In the genomic region with DNA sequence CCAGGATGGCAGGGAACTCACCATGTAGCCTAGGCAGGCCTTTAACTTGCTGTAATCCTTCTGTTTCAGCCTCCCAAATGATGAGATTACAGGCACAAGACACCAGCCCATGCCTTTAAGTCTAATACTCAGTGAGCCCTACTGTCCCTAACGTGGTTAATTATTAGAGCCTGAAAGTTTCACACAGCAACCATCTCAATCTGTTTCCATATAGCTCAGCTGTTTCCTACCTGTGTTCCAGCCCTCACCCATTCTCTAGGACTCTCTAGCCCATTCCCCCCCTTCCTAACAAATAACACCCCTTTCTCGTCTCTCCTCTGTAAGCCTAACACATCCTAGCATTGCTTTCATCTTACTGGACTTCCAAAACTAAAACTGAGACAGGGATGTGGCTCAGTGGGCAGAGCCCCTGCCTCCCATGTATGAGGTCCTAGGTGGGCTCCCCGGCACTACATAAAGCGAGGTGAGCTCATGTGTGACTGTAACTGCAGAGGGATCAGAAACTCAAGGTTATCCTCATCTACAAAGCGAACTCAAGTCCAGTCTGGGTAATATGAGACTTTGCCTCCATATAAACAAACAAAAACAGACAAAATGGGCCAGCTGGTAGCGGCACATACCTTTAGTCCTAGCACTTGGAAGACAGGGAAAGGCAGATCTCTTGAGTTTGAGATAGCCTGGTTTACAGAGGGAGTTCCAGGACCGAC, we compare ENCODE assay signal across 25 mouse cellular contexts.
DNase-seq lines count a peak whose midpoint lies in the region; ATAC-seq lines count a peak whose summit lies in the region.
"Had no signal": no experiment of that assay in that cellular context is flagged by ENCODE, and none has a peak within 500 bp of the region (broad histone marks: within the 10 kb centered on the region; RNA-seq: fewer than 3 reads in every experiment).

No protein-coding gene starts in this region.

- H3K27ac ChIP-seq in kidney, embryonic 14.5 days (ENCODE audit: low read depth, low read length), result no peak overlapping the region
- 0 out of 2 replicates have a peak overlapping the region, but pooled peaks have one; percentile 1 for H3K27ac ChIP-seq in limb, embryonic 13.5 days
- no peak overlapping the region for H3K27ac ChIP-seq in limb, embryonic 10.5 days
- H3K27ac ChIP-seq: gastrocnemius, adult 2 months; heart, embryonic 15.5 days; hindbrain, embryonic 14.5 days; hindbrain, postnatal 0 days had no signal

- no peaks in the 10 kb centered on the region for H3K27me3 ChIP-seq in kidney, embryonic 14.5 days (ENCODE audit: control insufficient read depth, insufficient read depth, low read length)
- no peaks in the 10 kb centered on the region for H3K27me3 ChIP-seq in limb, embryonic 13.5 days
- H3K27me3 ChIP-seq in limb, embryonic 10.5 days (ENCODE audit: low read depth, poor library complexity, severe bottlenecking), result no peaks in the 10 kb centered on the region
- H3K27me3 ChIP-seq: heart, embryonic 12.5 days; heart, embryonic 15.5 days had no signal

- no peak overlapping the region for H3K4me2 ChIP-seq in kidney, embryonic 14.5 days (replicated peaks; ENCODE audit: low read depth, low read length)
- no peak overlapping the region for H3K4me2 ChIP-seq in limb, embryonic 13.5 days (replicated peaks)
- H3K4me2 ChIP-seq: heart, embryonic 12.5 days; heart, embryonic 15.5 days; hindbrain, embryonic 14.5 days had no signal

- H3K36me3 ChIP-seq in kidney, embryonic 14.5 days (ENCODE audit: control insufficient read depth, insufficient read depth, low read length), result no peaks in the 10 kb centered on the region
- H3K36me3 ChIP-seq in limb, embryonic 13.5 days, result no peaks in the 10 kb centered on the region
- 0 out of 2 replicates have a peak, but pooled peaks cover 4% of the 10 kb centered on the region for H3K36me3 ChIP-seq in limb, embryonic 10.5 days
- H3K36me3 ChIP-seq: heart, embryonic 12.5 days; heart, embryonic 15.5 days had no signal

- no peak overlapping the region for H3K9ac ChIP-seq in kidney, embryonic 14.5 days (ENCODE audit: low read depth, low read length)
- H3K9ac ChIP-seq in limb, embryonic 13.5 days, result no peak overlapping the region
- H3K9ac ChIP-seq: forebrain, postnatal 0 days; heart, embryonic 12.5 days; heart, embryonic 15.5 days; hindbrain, embryonic 14.5 days had no signal

- 0 out of 2 replicates have a peak, but pooled peaks cover 4% of the 10 kb centered on the region for H3K4me1 ChIP-seq in kidney, embryonic 14.5 days (ENCODE audit: control insufficient read depth, insufficient read depth, low read length)
- peaks cover 6% of the 10 kb centered on the region; the same call in 1 of the 2 replicates for H3K4me1 ChIP-seq in limb, embryonic 13.5 days
- H3K4me1 ChIP-seq in limb, embryonic 10.5 days, result no peaks in the 10 kb centered on the region
- H3K4me1 ChIP-seq: heart, embryonic 12.5 days; heart, embryonic 15.5 days had no signal

- WGBS in kidney, embryonic 14.5 days, result 52% methylated on average over 7 of the region's 7 CpGs
- WGBS in limb, embryonic 13.5 days, result 75% methylated on average over 7 of the region's 7 CpGs
- WGBS in limb, embryonic 10.5 days, result 88% methylated on average over 7 of the region's 7 CpGs

- no peak overlapping the region for H3K4me3 ChIP-seq in kidney, embryonic 14.5 days (ENCODE audit: low read length)
- no peak overlapping the region for H3K4me3 ChIP-seq in limb, embryonic 13.5 days
- H3K4me3 ChIP-seq in limb, embryonic 10.5 days, result no peak overlapping the region
- H3K4me3 ChIP-seq: gastrocnemius, adult 2 months; heart, embryonic 12.5 days; heart, embryonic 15.5 days had no signal

- peak; percentile 55; the same call in 1 of the 2 replicates for ATAC-seq in kidney, embryonic 14.5 days (ENCODE audit: low FRiP score, low TSS enrichment)
- ATAC-seq in limb, embryonic 13.5 days (ENCODE audit: low FRiP score, low read depth), result no peak
- ATAC-seq: CD4-positive, CD25-positive, alpha-beta regulatory T cell, adult 4 months; forebrain, embryonic 14.5 days; hindbrain, postnatal 0 days had no signal

- H3K9me3 ChIP-seq in kidney, embryonic 14.5 days (ENCODE audit: control insufficient read depth, low read length), result no peaks in the 10 kb centered on the region
- H3K9me3 ChIP-seq in limb, embryonic 13.5 days, result no peaks in the 10 kb centered on the region
- no peaks in the 10 kb centered on the region for H3K9me3 ChIP-seq in limb, embryonic 10.5 days (replicated peaks)
- H3K9me3 ChIP-seq: heart, embryonic 12.5 days; heart, embryonic 15.5 days had no signal

- peak; percentile 13 for DNase-seq in kidney, adult 18-20 months
- DNase-seq in kidney, postnatal 10 days, result no peak
- DNase-seq in kidney, adult 11 months, result no peak
- no peak for DNase-seq in limb, embryonic 10.5 days (ENCODE audit: low spot score)
- no peak for DNase-seq in right cerebral cortex, postnatal 14 days
- DNase-seq: adrenal gland, adult 2 months; adrenal gland, postnatal 14 days; cerebellum, adult 11 months; cerebellum, adult 8-10 months; cerebellum, postnatal 36 days; embryo, embryonic 11 days; forebrain, postnatal 0 days; gastrocnemius, adult 2 months; gastrocnemius, postnatal 14 days; heart, adult 18-20 months; heart, postnatal 10 days; heart, postnatal 4 days had no signal
